Mouse (Mus musculus) right cerebral cortex, adult 2 months (tissue): ENCODE data around the gene Mertk.

Experiments used
- DNase-seq, 2 experiments: peaks; one replicate each; pipeline ENCODE4 v3.0.0; 2021 to 2022; ENCODE audit warnings: low spot score in 2 of 2

Mertk gene

GRCm38 (mm10) chr2:128722106-128722710 is 23.5 kb downstream of the Mertk start:
- DNase-seq: no peak

GRCm38 (mm10) chr2:128726067-128726466 is 27.3 kb downstream of the Mertk start:
- no peak for DNase-seq

- no peak for DNase-seq
Observed at GRCm38 (mm10) chr2:128726626-128727025, 27.9 kb downstream of the Mertk start.

GRCm38 (mm10) chr2:128727552-128727951 is 28.8 kb downstream of the Mertk start:
- no peak for DNase-seq

- DNase-seq: no peak
Observed at GRCm38 (mm10) chr2:128728066-128728465, 29.3 kb downstream of the Mertk start.

- DNase-seq: no peak
Observed at GRCm38 (mm10) chr2:128729141-128729540, 30.4 kb downstream of the Mertk start.

- no peak for DNase-seq
Observed at GRCm38 (mm10) chr2:128731514-128731913, 32.8 kb downstream of the Mertk start.

GRCm38 (mm10) chr2:128731951-128732350 is 33.2 kb downstream of the Mertk start:
- no peak for DNase-seq

- DNase-seq: no peak
Observed at GRCm38 (mm10) chr2:128735089-128735488, 36.3 kb downstream of the Mertk start.

GRCm38 (mm10) chr2:128737051-128737450 is 38.3 kb downstream of the Mertk start:
- DNase-seq: no peak

GRCm38 (mm10) chr2:128737796-128738195 is 39.0 kb downstream of the Mertk start:
- no peak for DNase-seq

- DNase-seq: peak; percentile 33 to 50
Observed at GRCm38 (mm10) chr2:128738725-128739258, 40.0 kb downstream of the Mertk start.

GRCm38 (mm10) chr2:128745879-128746620 is 47.3 kb downstream of the Mertk start:
- DNase-seq: peak; percentile 11 to 21

GRCm38 (mm10) chr2:128746621-128747151 is 47.9 kb downstream of the Mertk start:
- DNase-seq: no peak

GRCm38 (mm10) chr2:128747433-128748028 is 48.8 kb downstream of the Mertk start:
- no peak for DNase-seq

GRCm38 (mm10) chr2:128748171-128748570 is 49.4 kb downstream of the Mertk start:
- no peak for DNase-seq

- no peak for DNase-seq
Observed at GRCm38 (mm10) chr2:128751030-128751429, 52.3 kb downstream of the Mertk start.

GRCm38 (mm10) chr2:128753295-128753873 is 54.6 kb downstream of the Mertk start:
- no peak for DNase-seq

- DNase-seq: no peak
Observed at GRCm38 (mm10) chr2:128755149-128755691, 56.5 kb downstream of the Mertk start.

GRCm38 (mm10) chr2:128758724-128759340 is 60.1 kb downstream of the Mertk start:
- no peak for DNase-seq

GRCm38 (mm10) chr2:128762008-128762407 is 63.3 kb downstream of the Mertk start:
- DNase-seq: no peak
